Mouse (Mus musculus): ENCODE measurements around the gene Gm44579. TPM values are rescaled to one million over a fixed set of nuclear protein-coding genes. Genes with fewer than 3 reads are reported as not detected.
A peak's percentile ranks its signal among the peaks of the same experiment; 100 is the strongest.

Gm44579 gene
- total and polyA plus RNA-seq, 2 experiments, result not detected

- H3K36me3 ChIP-seq (ENCODE audit: control insufficient read depth, insufficient read depth, low read length), result no peaks in the 10 kb centered on the region
- H3K27ac ChIP-seq (replicated peaks; ENCODE audit: insufficient read depth, low read depth, low read length), result no peak overlapping the region
- H3K27me3 ChIP-seq (ENCODE audit: control insufficient read depth, insufficient read depth, low read length), result no peaks in the 10 kb centered on the region; the same call in 1 of the 2 replicates
- no peak overlapping the region for H3K4me3 ChIP-seq (ENCODE audit: insufficient read depth, low read depth, low read length)
- 47% methylated on average over 3 of the region's 3 CpGs for WGBS
- no peak overlapping the region for H3K9ac ChIP-seq (ENCODE audit: low read depth, low read length)
- no peaks in the 10 kb centered on the region for H3K79me2 ChIP-seq (ENCODE audit: control insufficient read depth, insufficient read depth, low read length)
- TF ChIP-seq POLR2A (IDR thresholded peaks at IDR 0.05; ENCODE audit: extremely low read depth, insufficient read depth, low read length), result no peak
- TF ChIP-seq CTCF (IDR thresholded peaks at IDR 0.05; ENCODE audit: low read depth, low read length), result no peak
- no peak for DNase-seq (ENCODE audit: extremely low read depth, low read depth, low spot score)
- no peaks in the 10 kb centered on the region; the same call in 1 of the 2 replicates for H3K4me1 ChIP-seq (ENCODE audit: control insufficient read depth, insufficient read depth, low read length)
These were observed 43.5 kb downstream of the Gm44579 start for GRCm38 (mm10) chr15:98177320-98177719.

- 0 out of 2 replicates have a peak, but pooled peaks have one; percentile 0 for TF ChIP-seq CTCF (IDR thresholded peaks at IDR 0.05; ENCODE audit: low read depth, low read length)
- no peak for TF ChIP-seq POLR2A (IDR thresholded peaks at IDR 0.05; ENCODE audit: extremely low read depth, insufficient read depth, low read length)
- Histone ChIP-seq H3K79me2 (ENCODE audit: control insufficient read depth, insufficient read depth, low read length) (no peaks in the 10 kb centered on the region), H3K4me3 (ENCODE audit: insufficient read depth, low read depth, low read length) (no peak overlapping the region), H3K36me3 (ENCODE audit: control insufficient read depth, insufficient read depth, low read length) (no peaks in the 10 kb centered on the region), H3K9ac (ENCODE audit: low read depth, low read length) (no peak overlapping the region), H3K27me3 (ENCODE audit: control insufficient read depth, insufficient read depth, low read length) (peaks cover 2% of the 10 kb centered on the region; the same call in 1 of the 2 replicates), H3K4me1 (ENCODE audit: control insufficient read depth, insufficient read depth, low read length) (no peaks in the 10 kb centered on the region), H3K27ac (replicated peaks; ENCODE audit: insufficient read depth, low read depth, low read length) (no peak overlapping the region)
- DNase-seq (ENCODE audit: extremely low read depth, low read depth, low spot score), result peak; percentile 10
- WGBS, result 40% methylated on average over 8 of the region's 8 CpGs
These were observed 47.0 kb downstream of the Gm44579 start for GRCm38 (mm10) chr15:98173821-98174220.

DNA sequence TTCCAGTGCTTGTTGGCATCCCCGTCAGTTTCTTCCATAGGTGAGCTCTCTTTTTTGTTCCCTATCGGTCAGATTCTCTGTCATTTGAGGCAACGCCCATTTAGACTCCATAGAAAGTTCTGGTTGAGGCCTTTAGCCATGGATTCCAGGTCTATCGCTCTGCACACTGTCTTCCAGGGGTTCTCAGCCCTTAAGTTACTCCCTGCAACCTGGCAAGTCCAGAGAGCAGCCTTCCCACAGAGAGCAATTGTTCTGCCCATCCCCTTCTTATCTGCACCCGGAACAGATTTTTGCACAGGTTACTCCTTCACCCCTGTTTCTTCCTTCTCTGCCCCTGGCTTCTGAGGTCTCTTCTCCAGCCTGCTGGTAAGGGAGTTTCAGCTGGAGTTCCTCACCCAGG, 48.7 kb downstream of the Gm44579 start:
- Histone ChIP-seq H3K27ac (replicated peaks; ENCODE audit: insufficient read depth, low read depth, low read length) (no peak overlapping the region), H3K4me1 (ENCODE audit: control insufficient read depth, insufficient read depth, low read length) (no peaks in the 10 kb centered on the region), H3K36me3 (ENCODE audit: control insufficient read depth, insufficient read depth, low read length) (no peaks in the 10 kb centered on the region), H3K4me3 (ENCODE audit: insufficient read depth, low read depth, low read length) (no peak overlapping the region), H3K9ac (ENCODE audit: low read depth, low read length) (no peak overlapping the region), H3K27me3 (ENCODE audit: control insufficient read depth, insufficient read depth, low read length) (peaks cover 14% of the 10 kb centered on the region), H3K79me2 (ENCODE audit: control insufficient read depth, insufficient read depth, low read length) (no peaks in the 10 kb centered on the region)
- DNase-seq (ENCODE audit: extremely low read depth, low read depth, low spot score), result no peak
- TF ChIP-seq POLR2A (IDR thresholded peaks at IDR 0.05; ENCODE audit: extremely low read depth, insufficient read depth, low read length), result no peak
- TF ChIP-seq CTCF (IDR thresholded peaks at IDR 0.05; ENCODE audit: low read depth, low read length), result no peak
- 66% methylated on average over 5 of the region's 5 CpGs for WGBS

GRCm38 (mm10) chr15:98170917-98171316, 49.9 kb downstream of the Gm44579 start:
- no peaks in the 10 kb centered on the region for H3K79me2 ChIP-seq (ENCODE audit: control insufficient read depth, insufficient read depth, low read length)
- H3K27ac ChIP-seq (replicated peaks; ENCODE audit: insufficient read depth, low read depth, low read length), result no peak overlapping the region
- H3K4me3 ChIP-seq (ENCODE audit: insufficient read depth, low read depth, low read length), result no peak overlapping the region
- H3K36me3 ChIP-seq (ENCODE audit: control insufficient read depth, insufficient read depth, low read length), result no peaks in the 10 kb centered on the region
- H3K9ac ChIP-seq (ENCODE audit: low read depth, low read length), result no peak overlapping the region
- peaks cover 16% of the 10 kb centered on the region for H3K27me3 ChIP-seq (ENCODE audit: control insufficient read depth, insufficient read depth, low read length)
- H3K4me1 ChIP-seq (ENCODE audit: control insufficient read depth, insufficient read depth, low read length), result no peaks in the 10 kb centered on the region
- no peak for DNase-seq (ENCODE audit: extremely low read depth, low read depth, low spot score)
- TF ChIP-seq POLR2A (IDR thresholded peaks at IDR 0.05; ENCODE audit: extremely low read depth, insufficient read depth, low read length) (no peak), CTCF (IDR thresholded peaks at IDR 0.05; ENCODE audit: low read depth, low read length) (no peak)
- 62% methylated on average over 9 of the region's 9 CpGs for WGBS

DNA sequence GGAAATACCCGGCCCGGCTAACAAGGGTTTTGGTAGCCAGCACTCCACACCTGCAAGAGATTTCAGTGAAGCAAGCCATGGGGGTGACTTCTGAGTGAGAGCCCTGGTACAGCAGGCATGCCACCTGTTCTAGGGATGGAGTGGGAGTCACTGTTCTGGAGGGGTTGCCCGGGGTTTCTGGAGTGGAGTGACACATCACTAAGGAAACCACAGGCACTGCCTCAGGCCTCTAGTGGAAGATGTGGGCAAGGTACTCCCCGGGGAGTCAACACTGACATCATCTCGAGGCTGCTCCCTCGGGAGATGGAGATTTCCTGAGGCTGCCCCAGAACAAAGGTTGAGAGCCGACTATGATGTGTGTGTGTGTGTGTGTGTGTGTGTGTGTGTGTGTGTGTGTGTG, 50.4 kb downstream of the Gm44579 start:
- no peak overlapping the region for H3K4me3 ChIP-seq (ENCODE audit: insufficient read depth, low read depth, low read length)
- H3K27ac ChIP-seq (replicated peaks; ENCODE audit: insufficient read depth, low read depth, low read length), result no peak overlapping the region
- no peaks in the 10 kb centered on the region for H3K4me1 ChIP-seq (ENCODE audit: control insufficient read depth, insufficient read depth, low read length)
- DNase-seq (ENCODE audit: extremely low read depth, low read depth, low spot score), result no peak
- H3K36me3 ChIP-seq (ENCODE audit: control insufficient read depth, insufficient read depth, low read length), result no peaks in the 10 kb centered on the region
- H3K27me3 ChIP-seq (ENCODE audit: control insufficient read depth, insufficient read depth, low read length), result peaks cover 18% of the 10 kb centered on the region
- WGBS, result 28% methylated on average over 7 of the region's 7 CpGs
- H3K9ac ChIP-seq (ENCODE audit: low read depth, low read length), result no peak overlapping the region
- no peaks in the 10 kb centered on the region for H3K79me2 ChIP-seq (ENCODE audit: control insufficient read depth, insufficient read depth, low read length)
- no peak for TF ChIP-seq POLR2A (IDR thresholded peaks at IDR 0.05; ENCODE audit: extremely low read depth, insufficient read depth, low read length)
- no peak for TF ChIP-seq CTCF (IDR thresholded peaks at IDR 0.05; ENCODE audit: low read depth, low read length)

GRCm38 (mm10) chr15:98168622-98169004, 52.2 kb downstream of the Gm44579 start:
- peaks cover 19% of the 10 kb centered on the region for H3K27me3 ChIP-seq (ENCODE audit: control insufficient read depth, insufficient read depth, low read length)

More at GRCm38 (mm10) chr15:98168622-98169004, 52.2 kb downstream of the Gm44579 start:
- H3K4me3 ChIP-seq (ENCODE audit: insufficient read depth, low read depth, low read length), result no peak overlapping the region
- DNase-seq (ENCODE audit: extremely low read depth, low read depth, low spot score), result no peak
- no peaks in the 10 kb centered on the region for H3K79me2 ChIP-seq (ENCODE audit: control insufficient read depth, insufficient read depth, low read length)
- no peak overlapping the region for H3K9ac ChIP-seq (ENCODE audit: low read depth, low read length)
- H3K4me1 ChIP-seq (ENCODE audit: control insufficient read depth, insufficient read depth, low read length), result no peaks in the 10 kb centered on the region
- H3K27ac ChIP-seq (replicated peaks; ENCODE audit: insufficient read depth, low read depth, low read length), result no peak overlapping the region
- 10% methylated on average over 19 of the region's 19 CpGs for WGBS
- no peak for TF ChIP-seq CTCF (IDR thresholded peaks at IDR 0.05; ENCODE audit: low read depth, low read length)
- TF ChIP-seq POLR2A (IDR thresholded peaks at IDR 0.05; ENCODE audit: extremely low read depth, insufficient read depth, low read length), result no peak
- no peaks in the 10 kb centered on the region for H3K36me3 ChIP-seq (ENCODE audit: control insufficient read depth, insufficient read depth, low read length)

Measured in liver, adult 2 months (tissue).